Comparison of ENCODE assay signal across 25 mouse cellular contexts in genomic region chr8:125097140-125097539, GRCm38 (mm10). TPM values are rescaled to one million over a fixed set of nuclear protein-coding genes. Genes with fewer than 3 reads are reported as not detected.
"Had no signal": no experiment of that assay in that cellular context is flagged by ENCODE, and none has a peak within 500 bp of the region (broad histone marks: within the 10 kb centered on the region; RNA-seq: fewer than 3 reads in every experiment).

No protein-coding gene starts in this region.

- H3K4me1 ChIP-seq: forebrain, embryonic 12.5 days; forebrain, embryonic 13.5 days had no signal

- DNase-seq: cerebellum, adult 9-10 months; cerebellum, adult 9-11 months; cerebellum, postnatal 10 days; cerebellum, postnatal 14 days; cerebellum, postnatal 25 days; cerebellum, postnatal 36 days; embryo, embryonic 11 days; forebrain, postnatal 0 days; gastrocnemius, adult 2 months; gastrocnemius, postnatal 10 days; gastrocnemius, postnatal 14 days; gastrocnemius, postnatal 25 days; gastrocnemius, postnatal 36 days; heart, adult 11 months; heart, adult 18-20 months; heart, adult 2 months had no signal

- H3K9me3 ChIP-seq: embryonic facial prominence, embryonic 10.5 days; embryonic facial prominence, embryonic 12.5 days; embryonic facial prominence, embryonic 13.5 days; embryonic facial prominence, embryonic 15.5 days; forebrain, embryonic 10.5 days; forebrain, embryonic 13.5 days; forebrain, embryonic 15.5 days had no signal

- H3K4me3 ChIP-seq: embryonic facial prominence, embryonic 10.5 days; embryonic facial prominence, embryonic 12.5 days; embryonic facial prominence, embryonic 13.5 days; embryonic facial prominence, embryonic 15.5 days; erythroblast, embryonic 14.5 days; forebrain, embryonic 10.5 days; forebrain, embryonic 12.5 days; forebrain, embryonic 13.5 days; forebrain, embryonic 15.5 days; gastrocnemius, adult 2 months; heart, adult 2 months had no signal

- H3K27me3 ChIP-seq: embryonic facial prominence, embryonic 12.5 days; embryonic facial prominence, embryonic 13.5 days; embryonic facial prominence, embryonic 15.5 days; forebrain, embryonic 12.5 days; forebrain, embryonic 13.5 days; forebrain, embryonic 15.5 days had no signal

- H3K36me3 ChIP-seq: embryonic facial prominence, embryonic 10.5 days; embryonic facial prominence, embryonic 12.5 days; embryonic facial prominence, embryonic 13.5 days; embryonic facial prominence, embryonic 15.5 days; forebrain, embryonic 10.5 days; forebrain, embryonic 12.5 days; forebrain, embryonic 15.5 days had no signal

- H3K9ac ChIP-seq: embryonic facial prominence, embryonic 12.5 days; embryonic facial prominence, embryonic 13.5 days; embryonic facial prominence, embryonic 15.5 days; forebrain, embryonic 12.5 days; forebrain, embryonic 13.5 days; forebrain, embryonic 15.5 days; forebrain, postnatal 0 days had no signal

- H3K27ac ChIP-seq: embryonic facial prominence, embryonic 10.5 days; embryonic facial prominence, embryonic 12.5 days; embryonic facial prominence, embryonic 13.5 days; embryonic facial prominence, embryonic 15.5 days; forebrain, embryonic 10.5 days; forebrain, embryonic 12.5 days; forebrain, embryonic 13.5 days; forebrain, embryonic 15.5 days; gastrocnemius, adult 2 months; heart, adult 2 months had no signal

- H3K4me2 ChIP-seq: embryonic facial prominence, embryonic 12.5 days; embryonic facial prominence, embryonic 13.5 days; embryonic facial prominence, embryonic 15.5 days; forebrain, embryonic 12.5 days; forebrain, embryonic 13.5 days; forebrain, embryonic 15.5 days had no signal

RNA-seq across cellular contexts. Expression of gene Disc1, which starts 43.1 kb away (rescaled TPM):
- polyA plus RNA-seq: erythroblast, embryonic 14.5 days had no signal
